Mouse (Mus musculus) brain, embryonic 18.5 days (tissue): Measurements from ENCODE around the gene Tpk1.

Source experiments
- DNase-seq: peaks from one replicate; pipeline ENCODE4 v3.0.0-alpha.2; 2012; ENCODE audit warnings: low read depth, low spot score

The Tpk1 gene

GRCm38 (mm10) chr6:43360214-43360613, 305.9 kb downstream of the Tpk1 start:
- DNase-seq, result no peak

GRCm38 (mm10) chr6:43354562-43355241, 311.4 kb downstream of the Tpk1 start:
- DNase-seq, result no peak

DNA sequence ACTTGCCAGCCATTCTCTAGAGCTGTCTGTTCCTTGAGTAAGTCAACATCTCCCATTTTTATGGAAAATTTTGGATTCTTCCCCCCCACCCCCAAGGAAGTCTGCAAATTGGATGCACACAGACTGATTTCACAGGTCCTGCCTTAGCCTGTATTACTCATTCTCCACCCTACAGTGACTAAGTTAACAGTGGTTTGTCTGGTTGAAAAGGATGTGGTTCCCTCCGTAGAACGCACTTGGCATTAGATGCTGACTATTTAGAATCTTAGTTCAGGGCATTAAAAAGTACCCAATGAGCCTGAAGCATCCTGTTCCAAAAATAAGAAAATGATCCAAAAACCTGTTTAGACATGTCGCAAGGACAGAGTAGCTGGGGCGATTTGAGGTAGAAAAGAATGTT, 312.6 kb downstream of the Tpk1 start:
- DNase-seq, result no peak

DNA sequence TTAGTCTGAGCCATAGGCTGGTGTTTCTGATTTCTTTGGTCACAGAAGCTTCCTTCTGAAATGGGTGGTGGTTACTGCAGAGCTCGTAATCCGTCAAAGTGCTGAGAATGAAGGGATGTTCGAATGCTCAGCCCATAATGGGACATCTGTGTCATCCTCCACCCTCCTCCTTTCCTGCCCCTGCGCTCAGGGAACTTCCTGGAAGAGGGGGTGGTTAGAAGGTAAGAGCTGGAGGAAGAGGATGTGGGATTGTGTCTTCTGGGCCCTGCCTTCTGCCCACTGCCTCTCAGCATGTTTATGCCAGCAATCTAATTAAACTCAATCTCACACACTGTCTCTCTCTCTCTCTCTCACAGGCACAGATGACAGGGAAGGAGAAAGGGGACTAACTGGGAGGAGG, 317.0 kb downstream of the Tpk1 start:
- no peak for DNase-seq

DNA sequence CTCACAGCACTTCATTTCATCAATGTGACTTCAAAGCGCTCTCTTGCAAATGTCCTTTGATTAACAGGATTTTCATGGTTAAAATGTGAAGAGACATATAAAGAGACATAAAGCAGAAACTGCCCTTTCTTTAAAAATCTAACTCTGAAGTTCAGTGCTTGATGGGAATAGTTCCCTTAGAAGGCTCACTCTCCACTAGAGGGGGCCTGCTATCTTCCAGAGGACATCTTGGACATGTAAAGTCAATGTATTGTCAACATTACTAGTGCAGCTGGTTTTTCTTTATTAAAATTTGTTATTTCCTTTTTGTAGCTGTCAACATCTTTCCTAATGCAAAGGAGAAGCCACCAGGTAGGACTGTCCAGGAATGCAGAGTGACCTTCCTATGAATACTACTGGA, 318.4 kb downstream of the Tpk1 start:
- no peak for DNase-seq

DNA sequence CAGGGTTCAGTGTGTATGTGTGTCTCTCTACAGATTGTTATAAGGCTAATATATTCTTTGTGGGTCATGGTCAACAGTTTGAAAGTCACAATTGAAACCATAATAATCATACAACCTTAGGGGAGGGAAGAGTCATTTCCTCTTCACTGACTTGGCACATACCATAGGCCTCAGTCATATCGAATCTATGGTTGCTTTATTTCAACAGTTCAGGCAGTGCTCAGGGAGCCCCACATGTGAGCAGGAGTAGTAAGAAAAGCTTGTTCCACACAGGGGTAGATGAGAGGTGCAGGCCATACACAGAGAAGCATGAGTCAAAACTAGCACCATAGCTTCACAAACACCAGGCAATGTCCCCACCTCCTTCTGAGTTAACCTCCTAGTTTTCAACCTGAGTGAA, 323.1 kb downstream of the Tpk1 start:
- DNase-seq, result no peak

DNA sequence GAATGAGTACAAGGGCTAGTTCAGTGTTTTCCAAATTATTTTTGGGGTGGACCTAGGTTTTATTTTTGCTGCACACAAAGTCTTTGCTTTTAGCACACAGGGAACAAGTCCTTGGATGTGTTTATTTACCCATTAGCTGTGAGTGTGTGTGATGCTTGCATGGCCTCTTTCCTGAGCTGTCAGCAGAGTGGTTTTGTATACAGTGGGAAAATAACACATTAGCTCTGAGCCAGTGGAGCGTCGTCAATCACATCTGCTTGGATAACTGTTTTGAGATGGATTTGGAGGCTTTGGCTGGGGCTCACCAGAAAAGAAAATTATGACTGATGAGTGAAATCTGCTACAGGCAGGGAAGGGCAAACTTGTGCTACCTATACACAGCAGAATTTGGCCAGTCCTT, 323.7 kb downstream of the Tpk1 start:
- DNase-seq, result no peak

DNA sequence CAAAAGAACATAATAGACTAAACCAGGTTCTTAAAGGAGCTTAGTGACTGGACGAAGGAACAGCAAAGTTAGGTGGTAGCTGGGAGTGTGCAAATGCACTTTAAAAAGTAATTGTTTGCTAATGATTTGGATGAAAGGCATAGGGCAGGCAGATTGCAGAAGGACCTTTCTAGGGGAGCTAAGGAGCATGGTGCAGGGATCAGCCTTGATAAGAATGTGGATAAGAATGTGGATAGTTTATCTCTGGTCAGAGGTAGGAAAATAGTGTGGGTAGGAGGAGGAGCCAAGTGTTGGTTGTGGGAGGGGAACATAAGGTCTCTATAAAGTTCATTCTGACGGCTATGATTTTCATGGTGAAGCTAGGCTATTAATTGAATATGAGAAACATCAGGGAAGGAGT, 327.3 kb downstream of the Tpk1 start:
- no peak for DNase-seq

DNA sequence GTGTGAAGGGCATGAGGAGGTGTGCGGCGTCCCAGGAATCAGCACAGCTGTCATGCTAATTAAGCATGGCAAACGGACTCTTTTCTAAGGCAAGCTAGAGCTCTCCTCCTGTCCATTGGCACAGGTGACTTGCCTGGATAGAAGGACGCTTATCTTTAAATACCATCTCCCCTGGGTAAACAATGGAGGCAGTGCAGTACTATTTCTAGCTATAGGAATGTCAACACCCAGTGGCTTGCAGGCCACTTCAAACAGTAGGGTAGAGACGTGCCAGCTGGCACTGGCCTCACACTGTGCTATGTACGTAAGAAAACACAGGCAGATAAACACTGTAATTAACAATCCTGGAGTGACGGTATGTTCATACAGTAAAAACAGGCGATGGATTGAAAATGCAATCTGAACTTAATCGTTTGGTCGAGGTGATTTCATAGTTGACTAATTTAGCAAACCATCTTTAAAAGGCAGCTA, 328.6 kb downstream of the Tpk1 start:
- DNase-seq, result no peak

- DNase-seq, result no peak
These were observed 330.4 kb downstream of the Tpk1 start for GRCm38 (mm10) chr6:43335619-43336234.

- DNase-seq, result no peak
These were observed 332.6 kb downstream of the Tpk1 start for GRCm38 (mm10) chr6:43333479-43333878.

GRCm38 (mm10) chr6:43312961-43313656, 353.0 kb downstream of the Tpk1 start:
- no peak for DNase-seq

- DNase-seq, result no peak
These were observed 353.5 kb downstream of the Tpk1 start for GRCm38 (mm10) chr6:43312546-43312945.

- no peak for DNase-seq
These were observed 356.0 kb downstream of the Tpk1 start for GRCm38 (mm10) chr6:43310071-43310470.

DNA sequence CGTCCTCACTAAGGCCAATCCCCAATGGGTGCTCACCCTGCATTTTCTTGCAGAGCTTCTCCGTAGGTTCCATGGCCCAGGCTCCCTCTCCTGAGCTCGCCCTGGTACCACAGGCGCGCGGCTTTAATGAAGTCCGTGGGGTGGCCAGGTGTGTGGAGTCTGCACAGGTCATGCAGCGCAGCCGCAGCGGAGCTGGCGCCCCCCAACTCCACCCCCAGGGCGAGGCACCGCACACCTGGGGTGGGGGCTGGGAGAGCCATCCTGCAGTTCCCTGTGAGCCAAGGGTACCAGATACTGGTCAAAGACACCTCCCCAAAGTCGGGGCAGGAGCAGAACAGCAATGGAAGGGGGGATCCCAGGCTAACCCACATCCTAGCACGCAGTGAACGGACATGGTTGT, 356.6 kb downstream of the Tpk1 start, which contains the start of gene Nobox:
Gene Nobox, minus strand, starts transcription at position 101 of the 400 bp plus-strand sequence.
- no peak for DNase-seq

- DNase-seq, result peak; percentile 42
These were observed 368.6 kb downstream of the Tpk1 start for GRCm38 (mm10) chr6:43297508-43297850.

DNA sequence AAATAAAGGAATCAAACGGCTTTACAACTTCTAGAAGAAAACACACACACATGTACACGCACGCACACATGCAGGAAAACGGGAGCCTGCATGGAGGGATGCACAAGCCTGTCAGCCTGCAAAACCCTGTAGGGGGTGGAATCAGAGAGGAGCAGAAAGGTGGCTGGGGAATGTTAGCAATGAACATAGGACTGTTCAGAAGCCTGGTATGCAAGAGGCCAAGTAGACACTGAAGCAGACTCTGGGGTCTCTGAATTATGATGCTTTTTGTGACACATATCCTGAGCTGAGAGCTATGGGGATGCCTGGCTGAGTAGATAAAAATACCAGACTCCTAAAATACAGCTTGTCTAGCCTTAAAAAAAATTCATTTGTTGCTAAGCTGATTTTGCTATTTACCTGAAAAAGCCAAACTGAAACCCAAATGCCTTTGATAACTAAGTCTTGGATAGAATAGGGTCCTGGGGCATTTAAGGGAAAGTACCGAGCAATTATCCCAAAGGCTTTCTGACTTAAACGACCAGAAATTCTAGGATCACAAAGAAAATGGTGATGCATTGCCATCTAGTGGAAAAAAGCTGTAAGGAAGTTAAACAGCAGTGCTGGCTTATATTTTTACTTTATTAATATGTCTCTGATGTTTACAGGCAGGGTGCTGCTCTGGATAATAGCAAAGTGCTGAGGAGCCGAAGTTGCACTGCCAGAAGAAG, 369.1 kb downstream of the Tpk1 start:
- peak; percentile 52 for DNase-seq

DNA sequence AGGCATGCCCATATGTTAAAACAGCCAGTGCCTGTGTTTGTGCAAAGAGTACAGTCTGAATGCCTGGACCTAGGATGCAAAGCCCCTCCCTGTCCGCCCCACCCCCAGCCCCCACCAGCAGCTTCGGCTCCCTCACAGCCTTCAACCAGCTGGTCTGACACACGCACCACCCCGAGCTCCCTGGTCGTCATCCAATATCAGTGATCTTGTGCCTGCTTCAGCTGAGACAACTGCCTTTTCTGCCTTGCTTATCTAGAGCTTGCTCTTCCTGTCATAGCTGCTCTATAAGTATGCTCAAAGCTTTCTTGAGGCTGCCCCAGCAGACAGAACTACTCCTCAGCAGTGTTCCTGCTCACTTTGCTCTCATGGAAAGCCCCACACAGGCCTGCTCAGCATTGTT, 370.2 kb downstream of the Tpk1 start:
- DNase-seq, result no peak
